Mouse (Mus musculus): ENCODE results near the gene Pnpla2. TPM values are rescaled to one million over a fixed set of nuclear protein-coding genes. Genes with fewer than 3 reads are reported as not detected.

Pnpla2 gene
- total and polyA plus RNA-seq, 2 experiments from 2014 or later: 63.8 to 159 TPM

- H3K36me3 ChIP-seq (replicated peaks; ENCODE audit: control insufficient read depth, insufficient read depth, low read length): 0 out of 2 replicates have a peak, but pooled peaks cover 10% of the 10 kb centered on the region
- H3K9me3 ChIP-seq (replicated peaks; ENCODE audit: control insufficient read depth, low read length): no peaks in the 10 kb centered on the region
- no peak overlapping the region for H3K4me3 ChIP-seq (ENCODE audit: low read depth, low read length)
- ATAC-seq (ENCODE audit: insufficient read depth, low read depth): no peak
- H3K4me2 ChIP-seq (ENCODE audit: low read depth, low read length): no peak overlapping the region
- H3K27ac ChIP-seq (ENCODE audit: low read depth): no peak overlapping the region
- WGBS: 70% methylated on average over 5 of the region's 5 CpGs
- H3K4me1 ChIP-seq (ENCODE audit: control insufficient read depth, insufficient read depth): peaks cover 20% of the 10 kb centered on the region
- no peak for TF ChIP-seq EP300 (IDR thresholded peaks at IDR 0.05; ENCODE audit: low read depth)
- TF ChIP-seq CTCF (IDR thresholded peaks at IDR 0.05; ENCODE audit: low read depth): no peak
- DNase-seq (ENCODE audit: low spot score): no peak
- H3K27me3 ChIP-seq (ENCODE audit: control insufficient read depth, insufficient read depth, low read length): no peaks in the 10 kb centered on the region; the same call in 1 of the 2 replicates
- no peak overlapping the region for H3K9ac ChIP-seq (replicated peaks; ENCODE audit: low read depth, low read length)
These were observed 29.5 kb downstream of the Pnpla2 start for GRCm38 (mm10) chr7:141484186-141485120.

GRCm38 (mm10) chr7:141485186-141485585, 30.2 kb downstream of the Pnpla2 start:
- Histone ChIP-seq H3K4me2 (ENCODE audit: low read depth, low read length) (no peak overlapping the region), H3K4me1 (ENCODE audit: control insufficient read depth, insufficient read depth) (peaks cover 20% of the 10 kb centered on the region), H3K36me3 (replicated peaks; ENCODE audit: control insufficient read depth, insufficient read depth, low read length) (peaks cover 17% of the 10 kb centered on the region), H3K9ac (replicated peaks; ENCODE audit: low read depth, low read length) (no peak overlapping the region), H3K9me3 (replicated peaks; ENCODE audit: control insufficient read depth, low read length) (no peaks in the 10 kb centered on the region), H3K27me3 (ENCODE audit: control insufficient read depth, insufficient read depth, low read length) (no peaks in the 10 kb centered on the region; the same call in 1 of the 2 replicates), H3K4me3 (ENCODE audit: low read depth, low read length) (no peak overlapping the region), H3K27ac (ENCODE audit: low read depth) (no peak overlapping the region)
- DNase-seq (ENCODE audit: low spot score) (no peak), ATAC-seq (ENCODE audit: insufficient read depth, low read depth) (no peak)
- no peak for TF ChIP-seq EP300 (IDR thresholded peaks at IDR 0.05; ENCODE audit: low read depth)
- TF ChIP-seq CTCF (IDR thresholded peaks at IDR 0.05; ENCODE audit: low read depth): no peak
- 88% methylated on average over 2 of the region's 2 CpGs for WGBS

- peaks cover 20% of the 10 kb centered on the region for H3K4me1 ChIP-seq (ENCODE audit: control insufficient read depth, insufficient read depth)
- DNase-seq (ENCODE audit: low spot score) (no peak), ATAC-seq (ENCODE audit: insufficient read depth, low read depth) (no peak)
- TF ChIP-seq CTCF (IDR thresholded peaks at IDR 0.05; ENCODE audit: low read depth): no peak
- no peak for TF ChIP-seq EP300 (IDR thresholded peaks at IDR 0.05; ENCODE audit: low read depth)
- no peaks in the 10 kb centered on the region for H3K9me3 ChIP-seq (replicated peaks; ENCODE audit: control insufficient read depth, low read length)
- H3K9ac ChIP-seq (replicated peaks; ENCODE audit: low read depth, low read length): no peak overlapping the region
- no peak overlapping the region for H3K27ac ChIP-seq (ENCODE audit: low read depth)
- H3K4me3 ChIP-seq (ENCODE audit: low read depth, low read length): no peak overlapping the region
- 75% methylated on average over 2 of the region's 2 CpGs for WGBS
- no peaks in the 10 kb centered on the region; the same call in 1 of the 2 replicates for H3K27me3 ChIP-seq (ENCODE audit: control insufficient read depth, insufficient read depth, low read length)
- H3K4me2 ChIP-seq (ENCODE audit: low read depth, low read length): no peak overlapping the region
- H3K36me3 ChIP-seq (replicated peaks; ENCODE audit: control insufficient read depth, insufficient read depth, low read length): peaks cover 21% of the 10 kb centered on the region
These were observed 30.6 kb downstream of the Pnpla2 start for GRCm38 (mm10) chr7:141485606-141486005.

DNA sequence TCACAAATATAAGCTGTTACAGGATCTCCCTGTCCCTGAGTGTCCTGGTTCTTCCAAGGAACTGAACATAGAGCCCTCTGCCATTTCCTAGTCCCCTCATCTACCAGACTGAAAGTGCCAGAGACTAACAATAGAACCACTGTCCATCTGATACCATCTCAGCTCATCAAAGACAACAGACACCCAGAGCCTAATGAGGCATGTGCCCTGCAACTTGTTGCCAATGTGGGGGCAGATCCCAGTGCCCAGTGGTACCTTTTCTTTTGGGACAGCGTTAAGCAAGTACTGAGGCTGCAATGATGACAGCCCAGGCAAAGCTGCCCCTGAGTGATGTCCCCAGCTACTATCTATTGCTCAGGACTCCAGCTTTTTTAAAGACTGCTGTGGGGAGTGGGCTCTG, 31.2 kb downstream of the Pnpla2 start:
- no peak overlapping the region for H3K27ac ChIP-seq (ENCODE audit: low read depth)
- H3K4me2 ChIP-seq (ENCODE audit: low read depth, low read length): no peak overlapping the region
- no peak overlapping the region for H3K9ac ChIP-seq (replicated peaks; ENCODE audit: low read depth, low read length)
- H3K4me3 ChIP-seq (ENCODE audit: low read depth, low read length): no peak overlapping the region
- no peak for TF ChIP-seq EP300 (IDR thresholded peaks at IDR 0.05; ENCODE audit: low read depth)
- H3K9me3 ChIP-seq (replicated peaks; ENCODE audit: control insufficient read depth, low read length): no peaks in the 10 kb centered on the region
- 88% methylated on average over 1 of the region's 1 CpGs for WGBS
- DNase-seq (ENCODE audit: low spot score) (no peak), ATAC-seq (ENCODE audit: insufficient read depth, low read depth) (no peak)
- H3K4me1 ChIP-seq (ENCODE audit: control insufficient read depth, insufficient read depth): peaks cover 15% of the 10 kb centered on the region
- no peaks in the 10 kb centered on the region; the same call in 1 of the 2 replicates for H3K27me3 ChIP-seq (ENCODE audit: control insufficient read depth, insufficient read depth, low read length)
- H3K36me3 ChIP-seq (replicated peaks; ENCODE audit: control insufficient read depth, insufficient read depth, low read length): peaks cover 25% of the 10 kb centered on the region

- 62% methylated on average over 7 of the region's 7 CpGs for WGBS
These were observed 32.1 kb downstream of the Pnpla2 start for GRCm38 (mm10) chr7:141487141-141487540.

More at GRCm38 (mm10) chr7:141487141-141487540, 32.1 kb downstream of the Pnpla2 start:
- H3K4me3 ChIP-seq (ENCODE audit: low read depth, low read length): no peak overlapping the region
- no peaks in the 10 kb centered on the region for H3K9me3 ChIP-seq (replicated peaks; ENCODE audit: control insufficient read depth, low read length)
- no peak overlapping the region for H3K9ac ChIP-seq (replicated peaks; ENCODE audit: low read depth, low read length)
- H3K4me1 ChIP-seq (ENCODE audit: control insufficient read depth, insufficient read depth): peaks cover 7% of the 10 kb centered on the region; the same call in 1 of the 2 replicates
- H3K36me3 ChIP-seq (replicated peaks; ENCODE audit: control insufficient read depth, insufficient read depth, low read length): peaks cover 32% of the 10 kb centered on the region
- TF ChIP-seq CTCF (IDR thresholded peaks at IDR 0.05; ENCODE audit: low read depth) (no peak), EP300 (IDR thresholded peaks at IDR 0.05; ENCODE audit: low read depth) (no peak)
- H3K27me3 ChIP-seq (ENCODE audit: control insufficient read depth, insufficient read depth, low read length): no peaks in the 10 kb centered on the region; the same call in 1 of the 2 replicates
- ATAC-seq (ENCODE audit: insufficient read depth, low read depth) (no peak), DNase-seq (ENCODE audit: low spot score) (no peak)
- no peak overlapping the region for H3K4me2 ChIP-seq (ENCODE audit: low read depth, low read length)
- H3K27ac ChIP-seq (ENCODE audit: low read depth): no peak overlapping the region

Data from heart, postnatal 0 days (tissue).